Mouse (Mus musculus) heart, embryonic 14.5 days (tissue): ENCODE data around the gene Frg2f1. TPM values are rescaled to one million over a fixed set of nuclear protein-coding genes. Genes with fewer than 3 reads are reported as not detected.
"Not testable (repeated sequence)": the region's sequence is repeated elsewhere in the genome, so short reads cannot be mapped to it uniquely, and the experiment has no call there.

Experiments
- ATAC-seq: fragments of 200-750 bp; cut with Nextera tagmentation; 2 replicates; pipeline ENCODE4 v1.8.0; 2017; ENCODE audit warnings: low read depth, moderate TSS enrichment; ENCODE audit not compliant: insufficient number of reproducible peaks, insufficient read depth, low FRiP score
- H3K27ac ChIP-seq, 2 experiments: fragments of 200-500 bp in 1 of 2; fragments of 300-500 bp in 1 of 2; sonication (generic) in 1 of 2; replicated peaks in 1 of 2; 2 replicates each; pipeline ENCODE4 v1.5.1; 2012 to 2014; ENCODE audit warnings: low read depth in 2 of 2, low read length in 2 of 2, control low read depth in 1 of 2, mild to moderate bottlenecking in 1 of 2, mixed read lengths in 1 of 2; ENCODE audit not compliant: control insufficient read depth in 1 of 2, insufficient read depth in 1 of 2
- H3K27me3 ChIP-seq: fragments of 300-500 bp; sonication (generic); 2 replicates; pipeline ENCODE4 v1.6.1; 2014; ENCODE audit warnings: mild to moderate bottlenecking, low read length, control low read depth; ENCODE audit not compliant: control insufficient read depth, insufficient read depth
- H3K36me3 ChIP-seq: fragments of 300-500 bp; sonication (generic); 2 replicates; pipeline ENCODE4 v1.6.1; 2014; ENCODE audit warnings: mild to moderate bottlenecking, control low read depth, low read length, mixed read lengths; ENCODE audit not compliant: control insufficient read depth, insufficient read depth
- H3K4me1 ChIP-seq, 2 experiments: fragments of 200-500 bp in 1 of 2; fragments of 300-500 bp in 1 of 2; sonication (generic) in 1 of 2; 2 replicates each; pipeline ENCODE4 v1.6.1; 2012 to 2014; ENCODE audit warnings: low read length in 2 of 2, control low read depth in 1 of 2, mixed read lengths in 1 of 2; ENCODE audit not compliant: control insufficient read depth in 2 of 2, insufficient read depth in 2 of 2
- H3K4me2 ChIP-seq: fragments of 300-500 bp; sonication (generic); 2 replicates; pipeline ENCODE4 v1.6.1; 2014; ENCODE audit warnings: mild to moderate bottlenecking, low read length
- H3K4me3 ChIP-seq, 2 experiments: fragments of 200-500 bp in 1 of 2; fragments of 300-500 bp in 1 of 2; sonication (generic) in 1 of 2; 2 replicates each; pipeline ENCODE4 v1.5.1; 2012 to 2014; ENCODE audit warnings: low read length in 2 of 2, mild to moderate bottlenecking in 2 of 2, control low read depth in 1 of 2, low read depth in 1 of 2, moderate library complexity in 1 of 2; ENCODE audit not compliant: control insufficient read depth in 1 of 2, insufficient read depth in 1 of 2
- H3K9ac ChIP-seq: fragments of 300-500 bp; sonication (generic); 2 replicates; pipeline ENCODE4 v1.6.1; 2014; ENCODE audit warnings: mild to moderate bottlenecking, low read length
- H3K9me3 ChIP-seq: fragments of 300-500 bp; sonication (generic); 2 replicates; pipeline ENCODE4 v1.6.1; 2016; ENCODE audit warnings: low read length, control low read depth; ENCODE audit not compliant: control insufficient read depth
- WGBS: fragments of 180-500 bp; shearing (Covaris S2); extraction: QIAGEN DNeasy Blood & Tissue Kit; methylation state at CpG from one replicate; pipeline ENCODE4 v1.1.7; 2014; 5-methylcytosine and 5-hydroxymethylcytosine counted together
- polyA plus RNA-seq: library from polyadenylated mRNA; unstranded; fragments of >200 nt; fragmentation: Nextera tagmentation; extraction: Ambion mirVana; gene quantifications from 2 replicates; pipeline ENCODE4 v1.2.1, GENCODE M21; 2014

Gene Frg2f1
- polyA plus RNA-seq, 1 experiment from 2014 or later, result 4.4 TPM

GRCm38 (mm10) chr4:119555466-119555865 is 16.1 kb upstream of the Frg2f1 start:
- H3K4me2 ChIP-seq, result no peak overlapping the region
- no peaks in the 10 kb centered on the region for H3K27me3 ChIP-seq
- peaks cover 0 to 23% of the 10 kb centered on the region in 2 experiments; a peak in 2 of 4 replicates for H3K4me1 ChIP-seq
- 48% methylated on average over 2 of the region's 2 CpGs for WGBS
- H3K36me3 ChIP-seq, result no peaks in the 10 kb centered on the region
- no peak overlapping the region for H3K9ac ChIP-seq
- ATAC-seq, result no peak
- no peak overlapping the region for H3K4me3 ChIP-seq
- no peak overlapping the region for H3K27ac ChIP-seq
- no peaks in the 10 kb centered on the region for H3K9me3 ChIP-seq

GRCm38 (mm10) chr4:119550864-119551263 is 11.5 kb upstream of the Frg2f1 start:
- ATAC-seq, result no peak
- Histone ChIP-seq H3K9ac (no peak overlapping the region), H3K4me1 (peaks cover 2 to 34% of the 10 kb centered on the region in 2 experiments; a peak in 3 of 4 replicates), H3K4me2 (no peak overlapping the region), H3K9me3 (no peaks in the 10 kb centered on the region), H3K4me3 (no peak overlapping the region), H3K36me3 (no peaks in the 10 kb centered on the region), H3K27me3 (no peaks in the 10 kb centered on the region), H3K27ac (no peak overlapping the region)
- 15% methylated on average over 1 of the region's 1 CpGs for WGBS

- H3K27ac ChIP-seq, result peak overlapping the region; percentile 98
- no peak for ATAC-seq
- 4% methylated on average over 10 of the region's 10 CpGs for WGBS
- no peaks in the 10 kb centered on the region for H3K9me3 ChIP-seq
- no peaks in the 10 kb centered on the region for H3K36me3 ChIP-seq
- peaks cover 5 to 23% of the 10 kb centered on the region in 2 experiments for H3K4me1 ChIP-seq
- peak overlapping the region; percentile 67 to 91 for H3K4me3 ChIP-seq
- peak overlapping the region; percentile 86 for H3K9ac ChIP-seq
- H3K27me3 ChIP-seq, result no peaks in the 10 kb centered on the region
- peak overlapping the region; percentile 75 for H3K4me2 ChIP-seq
These were observed 1.2 kb upstream of the Frg2f1 start for GRCm38 (mm10) chr4:119540533-119540890.

GRCm38 (mm10) chr4:119539836-119540532 is 655 bp upstream of the Frg2f1 start:
- H3K9me3 ChIP-seq, result no peaks in the 10 kb centered on the region
- peak overlapping the region; percentile 67 to 91 for H3K4me3 ChIP-seq
- WGBS, result under 1% methylated on average over 42 of the region's 76 CpGs
- H3K27ac ChIP-seq, result peak overlapping the region; percentile 98
- H3K27me3 ChIP-seq, result no peaks in the 10 kb centered on the region
- peak; percentile 75 for ATAC-seq
- H3K4me1 ChIP-seq, result peaks cover 5 to 23% of the 10 kb centered on the region in 2 experiments
- peak overlapping the region; percentile 86 for H3K9ac ChIP-seq
- H3K4me2 ChIP-seq, result peak overlapping the region; percentile 75
- H3K36me3 ChIP-seq, result no peaks in the 10 kb centered on the region

- Histone ChIP-seq H3K9me3 (no peaks in the 10 kb centered on the region), H3K27me3 (no peaks in the 10 kb centered on the region), H3K27ac (no peak overlapping the region), H3K4me3 (no peak overlapping the region), H3K9ac (no peak overlapping the region), H3K4me1 (peaks cover 5 to 23% of the 10 kb centered on the region in 2 experiments), H3K36me3 (no peaks in the 10 kb centered on the region), H3K4me2 (no peak overlapping the region)
- WGBS, result 85% methylated on average over 4 of the region's 4 CpGs
- ATAC-seq, result no peak
These were observed 1.9 kb downstream of the Frg2f1 start for GRCm38 (mm10) chr4:119537436-119537835.

- ATAC-seq, H3K36me3 ChIP-seq, H3K9ac ChIP-seq, H3K27ac ChIP-seq, H3K4me2 ChIP-seq, H3K4me3 ChIP-seq, H3K9me3 ChIP-seq, H3K27me3 ChIP-seq: not testable (repeated sequence)
- peaks cover 5 to 20% of the 10 kb centered on the region in 2 experiments for H3K4me1 ChIP-seq
- WGBS, result 88% methylated on average over 4 of the region's 4 CpGs
These were observed 2.7 kb downstream of the Frg2f1 start, which contains the start of gene Foxj3 for GRCm38 (mm10) chr4:119536615-119537014. Foxj3 (plus strand) TSS chr4:119537004.

GRCm38 (mm10) chr4:119535103-119535502 is 4.2 kb downstream of the Frg2f1 start:
- Histone ChIP-seq H3K27ac (no peak overlapping the region), H3K9ac (no peak overlapping the region), H3K9me3 (no peaks in the 10 kb centered on the region), H3K36me3 (no peaks in the 10 kb centered on the region), H3K4me2 (no peak overlapping the region), H3K4me3 (no peak overlapping the region), H3K4me1 (peaks cover 5 to 9% of the 10 kb centered on the region in 2 experiments; a peak in 3 of 4 replicates), H3K27me3 (no peaks in the 10 kb centered on the region)
- 34% methylated on average over 4 of the region's 4 CpGs for WGBS
- ATAC-seq, result no peak

- Histone ChIP-seq H3K4me3 (no peak overlapping the region), H3K27ac (no peak overlapping the region), H3K9ac (no peak overlapping the region), H3K9me3 (no peaks in the 10 kb centered on the region), H3K4me1 (no peaks in the 10 kb centered on the region; a peak in 1 of 4 replicates), H3K4me2 (no peak overlapping the region), H3K36me3 (no peaks in the 10 kb centered on the region), H3K27me3 (no peaks in the 10 kb centered on the region)
- 76% methylated on average over 2 of the region's 2 CpGs for WGBS
- no peak for ATAC-seq
These were observed 7.5 kb downstream of the Frg2f1 start for GRCm38 (mm10) chr4:119531813-119532212.
